Mouse (Mus musculus) thymus, postnatal 10 days (tissue): Measurements from ENCODE around the gene Sdhc.
"Not testable (repeated sequence)": the region's sequence is repeated elsewhere in the genome, so short reads cannot be mapped to it uniquely, and the experiment has no call there.

Experiments used
- DNase-seq, 2 experiments: peaks; one replicate each; pipeline ENCODE4 v3.0.0; 2021; ENCODE audit warnings: low spot score in 2 of 2

Gene Sdhc

GRCm38 (mm10) chr1:171168906-171169305 lies 18.5 kb upstream of the Sdhc start:
- DNase-seq: no peak

GRCm38 (mm10) chr1:171165629-171166345 lies 15.4 kb upstream of the Sdhc start:
- no peak for DNase-seq

- no peak for DNase-seq
Measured at GRCm38 (mm10) chr1:171164258-171164657, 13.9 kb upstream of the Sdhc start.

DNA sequence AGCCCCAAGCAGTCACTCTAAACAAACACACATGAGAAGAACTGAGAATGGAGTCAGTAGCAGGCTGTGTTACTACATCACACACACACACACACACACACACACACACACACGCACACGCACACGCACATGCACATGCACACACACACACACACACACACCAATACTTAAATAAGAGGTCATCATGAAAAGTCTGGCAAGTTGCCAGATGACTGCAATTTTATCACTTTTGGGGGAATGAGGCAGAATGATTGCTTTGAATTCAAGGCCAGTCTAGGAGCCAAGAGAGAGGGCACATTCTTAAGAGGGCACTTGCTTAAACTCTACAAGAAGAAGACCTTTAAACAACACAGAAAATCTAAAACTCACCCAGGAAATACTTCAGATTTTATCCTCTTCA lies 12.1 kb upstream of the Sdhc start:
- DNase-seq: no peak

DNA sequence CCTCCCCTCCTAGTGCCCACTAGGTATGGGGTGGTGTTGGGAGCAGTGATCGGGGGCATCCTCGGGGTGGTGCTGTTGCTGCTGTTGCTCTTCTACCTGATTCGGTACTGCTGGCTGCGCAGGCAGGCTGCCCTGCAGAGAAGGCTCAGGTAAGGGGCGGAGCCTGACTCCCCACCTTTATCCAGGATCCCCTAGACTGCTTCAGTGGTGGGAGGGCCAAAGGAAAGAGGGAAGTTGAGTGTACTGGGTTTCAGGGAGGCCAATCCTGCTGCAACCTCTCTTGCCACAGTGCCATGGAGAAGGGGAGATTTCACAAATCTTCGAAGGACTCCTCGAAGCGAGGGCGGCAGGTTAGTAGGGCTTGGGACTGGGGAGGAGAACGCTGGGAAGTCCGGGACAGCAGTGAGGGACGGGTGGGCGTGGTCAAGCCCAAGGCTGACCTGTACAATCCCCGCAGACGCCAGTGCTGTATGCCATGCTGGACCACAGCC lies 9.1 kb upstream of the Sdhc start:
- DNase-seq: no peak

DNA sequence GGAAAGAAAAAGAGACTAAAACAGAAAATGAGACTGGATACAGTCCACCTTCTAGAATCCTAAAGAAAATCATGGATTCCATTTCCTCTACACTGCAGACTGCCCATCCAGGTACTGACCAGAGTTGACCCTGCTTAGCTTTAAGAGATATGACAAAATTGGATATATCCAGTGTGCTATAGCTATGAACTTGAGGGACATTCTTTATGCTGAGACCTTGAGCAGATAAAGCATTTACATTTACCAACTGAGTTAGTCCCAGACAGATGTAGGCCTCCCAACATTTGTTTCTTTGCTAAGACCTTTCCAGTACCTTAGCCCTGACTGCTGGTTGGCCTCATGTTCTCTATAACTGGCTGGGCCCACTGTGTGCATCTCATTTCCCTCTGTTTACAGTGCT lies 7.6 kb upstream of the Sdhc start:
- DNase-seq: no peak

- DNase-seq: no peak
Measured at GRCm38 (mm10) chr1:171156644-171157043, 6.2 kb upstream of the Sdhc start.

- DNase-seq: no peak
Measured at GRCm38 (mm10) chr1:171151966-171152365, 1.6 kb upstream of the Sdhc start.

- no peak for DNase-seq
Measured at GRCm38 (mm10) chr1:171150838-171151391, 512 bp upstream of the Sdhc start.

DNA sequence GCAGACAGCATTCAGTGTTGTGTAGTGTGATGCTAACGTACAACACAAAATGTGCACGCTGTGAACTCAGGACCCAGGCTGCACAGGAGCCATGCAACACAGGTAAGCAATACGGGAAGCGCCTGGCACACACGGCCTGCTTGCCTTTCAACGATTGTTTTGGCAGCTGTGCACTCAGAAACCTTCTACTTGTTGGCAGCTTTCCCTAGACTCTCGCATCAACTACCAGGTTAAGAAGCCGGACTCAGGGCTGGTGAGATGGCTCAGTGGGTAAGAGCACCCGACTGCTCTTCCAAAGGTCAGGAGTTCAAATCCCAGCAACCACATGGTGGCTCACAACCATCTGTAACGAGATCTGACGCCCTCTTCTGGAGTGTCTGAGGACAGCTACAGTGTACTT lies 7.4 kb downstream of the Sdhc start:
- DNase-seq: not testable (repeated sequence)

DNA sequence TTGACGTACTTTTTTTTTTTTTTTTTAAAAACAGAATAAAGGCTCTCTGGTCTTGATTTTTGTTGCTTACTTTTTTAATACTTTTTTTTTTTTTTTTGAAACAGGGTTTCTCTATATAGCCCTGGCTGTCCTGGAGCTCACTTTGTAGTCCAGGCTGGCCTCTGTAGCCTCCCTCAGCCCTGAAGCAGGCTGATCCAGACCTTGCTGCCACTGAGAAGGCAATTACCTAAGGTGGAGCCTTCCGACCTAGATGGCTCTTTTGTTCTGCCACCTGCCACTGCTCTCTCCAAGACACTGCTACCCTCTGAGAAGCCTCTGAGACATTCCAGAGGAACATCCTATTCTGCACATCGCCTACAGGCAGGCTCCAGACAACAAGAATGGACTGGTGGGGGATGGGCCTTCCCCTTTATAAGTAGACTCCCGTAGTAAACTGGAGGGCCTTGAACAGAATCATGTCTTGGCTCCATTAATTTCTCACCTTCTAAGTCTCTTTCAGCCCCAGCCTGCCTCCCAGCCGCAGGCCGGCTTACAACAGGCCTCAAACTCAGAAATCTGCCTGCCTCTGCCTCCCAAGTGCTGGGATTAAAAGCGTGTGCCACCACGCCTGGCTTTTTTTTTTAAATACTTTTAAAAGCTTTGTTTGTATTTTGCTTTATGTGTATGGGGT lies 12.8 kb downstream of the Sdhc start:
- DNase-seq: not testable (repeated sequence)

DNA sequence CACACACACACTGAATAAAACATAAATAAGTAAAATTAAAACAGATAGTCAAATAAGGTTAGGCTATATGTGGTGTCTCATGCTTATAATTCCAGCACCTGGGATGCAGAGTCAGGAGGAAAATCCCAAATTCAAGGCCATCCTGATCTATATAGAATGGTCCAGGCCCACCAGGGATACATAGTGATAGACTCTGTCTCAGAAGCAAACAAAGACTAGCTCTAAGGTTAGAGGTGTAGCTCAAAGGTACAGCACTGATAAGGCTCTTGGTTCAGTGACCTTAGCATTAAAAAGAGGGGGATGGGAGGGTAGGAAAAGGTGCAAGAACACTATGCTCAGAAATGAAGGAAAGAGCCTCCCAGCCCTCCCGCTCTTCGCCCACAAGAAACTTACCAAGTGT lies 14.8 kb downstream of the Sdhc start:
- no peak for DNase-seq

- no peak for DNase-seq
Measured at GRCm38 (mm10) chr1:171130971-171131370, 19.4 kb downstream of the Sdhc start.

DNA sequence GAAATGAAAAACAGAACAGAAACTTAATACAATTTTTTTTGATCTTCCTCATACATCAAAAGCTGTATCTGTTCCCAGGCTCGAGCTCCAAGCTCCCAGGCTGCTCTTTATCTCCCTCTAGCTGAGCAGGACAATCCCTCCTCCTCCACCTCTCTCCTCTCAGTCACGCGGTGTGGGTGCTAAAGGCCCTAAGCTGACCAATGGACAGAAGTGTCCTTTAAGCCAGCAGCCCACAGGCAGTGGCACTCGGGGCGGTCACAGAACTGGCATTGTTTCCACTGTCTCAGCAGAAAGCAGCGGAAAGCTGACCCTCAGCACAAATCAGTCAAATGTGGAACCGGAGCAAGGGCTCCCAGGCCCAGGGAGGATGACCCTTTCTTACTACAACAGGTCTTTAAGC lies 21.2 kb downstream of the Sdhc start:
- DNase-seq: no peak

- DNase-seq: no peak
Measured at GRCm38 (mm10) chr1:171124398-171124797, 26.0 kb downstream of the Sdhc start.

- DNase-seq: no peak
Measured at GRCm38 (mm10) chr1:171122932-171123331, 27.5 kb downstream of the Sdhc start.

GRCm38 (mm10) chr1:171121839-171122238 lies 28.6 kb downstream of the Sdhc start:
- no peak for DNase-seq

DNA sequence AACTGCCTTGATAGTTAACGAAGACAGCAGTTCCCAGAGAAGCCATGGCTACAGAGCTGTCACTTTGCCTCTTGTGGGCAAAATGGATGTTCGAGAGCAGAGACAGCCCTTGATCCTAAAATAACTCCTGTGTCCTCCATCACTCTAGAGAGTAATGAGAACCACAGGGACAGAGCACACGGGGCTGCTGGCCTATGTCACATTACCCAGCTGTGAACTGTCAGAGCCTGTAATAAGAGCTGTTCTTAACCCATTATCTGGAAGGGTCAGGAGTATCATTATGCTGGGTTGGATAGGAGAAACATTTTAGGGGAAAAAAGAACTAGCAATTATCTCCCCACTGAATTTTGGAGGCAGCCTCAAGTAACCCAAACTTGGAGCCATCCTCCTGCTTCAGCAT lies 29.5 kb downstream of the Sdhc start:
- DNase-seq: no peak

DNA sequence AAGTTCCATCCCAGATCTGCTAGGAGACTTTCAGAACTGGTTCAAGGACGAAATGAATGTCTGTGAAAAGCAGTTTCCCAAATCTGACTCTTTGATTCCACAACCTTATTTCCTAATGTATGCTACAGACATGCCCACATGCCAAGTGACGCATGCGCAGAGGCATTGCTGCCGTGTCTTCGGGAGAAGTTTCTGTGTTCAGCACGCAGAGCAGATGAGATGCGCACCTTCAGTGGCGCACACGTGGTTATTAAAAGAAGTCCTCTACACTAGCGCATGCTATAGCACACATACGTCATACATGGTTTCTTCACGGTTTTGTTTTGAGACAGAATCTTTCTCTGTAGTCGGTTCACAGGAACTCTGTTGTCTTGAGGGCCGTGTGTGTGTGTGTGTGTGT lies 31.0 kb downstream of the Sdhc start:
- no peak for DNase-seq

DNA sequence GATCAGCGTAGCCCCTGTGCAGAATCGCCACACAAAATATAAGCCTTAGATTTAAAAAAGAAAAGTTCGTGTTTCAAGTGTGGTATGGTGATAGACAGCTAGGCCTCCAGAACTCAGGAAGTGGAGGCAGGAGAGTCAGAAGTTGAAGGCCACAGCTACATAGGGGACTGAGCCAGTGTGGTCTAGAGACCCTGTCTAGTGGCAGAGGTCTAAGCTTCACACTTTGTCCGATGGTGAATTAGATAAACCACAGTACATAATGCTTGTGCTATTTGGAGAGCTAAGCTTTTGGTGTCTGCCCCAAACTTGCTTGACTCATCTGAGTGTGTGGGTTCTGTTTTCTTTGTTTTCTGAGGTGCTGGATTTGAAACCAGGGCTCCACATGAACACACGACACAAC lies 31.4 kb downstream of the Sdhc start:
- no peak for DNase-seq

GRCm38 (mm10) chr1:171118269-171118684 lies 32.1 kb downstream of the Sdhc start:
- DNase-seq: peak; percentile 39 to 87

DNA sequence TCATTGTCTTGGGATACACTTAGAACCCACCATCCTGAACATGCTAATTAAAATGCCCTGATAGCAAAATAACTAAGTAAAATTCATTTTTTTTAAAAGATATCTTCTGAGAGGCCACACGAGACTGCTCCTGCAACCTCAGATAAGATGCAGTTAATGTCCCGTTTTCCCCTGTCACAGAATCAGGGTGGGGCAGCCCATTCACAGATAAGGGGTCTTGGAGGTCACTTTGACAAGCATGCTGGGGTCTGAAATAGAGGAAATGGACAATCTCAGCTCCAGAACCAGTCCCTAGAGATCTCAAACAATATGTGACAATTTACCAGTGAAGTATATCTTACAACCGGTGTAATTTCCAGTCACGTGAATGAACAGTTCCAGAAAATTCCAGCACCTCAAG lies 34.1 kb downstream of the Sdhc start:
- DNase-seq: no peak

GRCm38 (mm10) chr1:171113873-171114299 lies 36.5 kb downstream of the Sdhc start, which contains the start of gene Cfap126:
Gene Cfap126, plus strand, starts transcription at chr1:171113918.
- peak; percentile 8 to 10 for DNase-seq
